Mouse (Mus musculus) hematopoietic stem cell, adult 5-6 weeks (primary cell): ENCODE data around the gene Gm26657. TPM values are rescaled to one million over a fixed set of nuclear protein-coding genes. Genes with fewer than 3 reads are reported as not detected.

Experiments
- ATAC-seq, 2 experiments: fragments of 125-278 bp in 1 of 2; replicated peaks in 1 of 2; 2 replicates each; pipeline ENCODE4 v1.8.0; 2016 to 2017; ENCODE audit warnings: inconsistent platforms in 2 of 2, mild to moderate bottlenecking in 2 of 2, moderate number of reproducible peaks in 2 of 2, low read depth in 1 of 2, moderate TSS enrichment in 1 of 2; ENCODE audit not compliant: low FRiP score in 2 of 2, poor library complexity in 2 of 2, severe bottlenecking in 2 of 2, insufficient read depth in 1 of 2, low TSS enrichment in 1 of 2
- total RNA-seq: library from RNA; stranded (forward); fragments of 172-1452, 232-1000 nt; gene quantifications from 2 replicates; pipeline ENCODE4 v1.2.3, GENCODE M21; 2017

The Gm26657 gene
- not detected in 2 replicates for total RNA-seq

- ATAC-seq: no peak
Observed at GRCm38 (mm10) chr4:56740020-56740485, at the start of gene Gm26657. Gene Gm26657 (plus strand): TSS chr4:56740070.

- ATAC-seq: no peak
Observed at GRCm38 (mm10) chr4:56696401-56696800, 43.5 kb upstream of the Gm26657 start.

- ATAC-seq: no peak
Observed at GRCm38 (mm10) chr4:56698671-56699070, 41.2 kb upstream of the Gm26657 start.

GRCm38 (mm10) chr4:56702234-56702633 lies 37.6 kb upstream of the Gm26657 start:
- ATAC-seq: no peak

- no peak for ATAC-seq
Observed at GRCm38 (mm10) chr4:56713155-56713554, 26.7 kb upstream of the Gm26657 start.

- no peak for ATAC-seq
Observed at GRCm38 (mm10) chr4:56716801-56717200, 23.1 kb upstream of the Gm26657 start.

- no peak for ATAC-seq
Observed at GRCm38 (mm10) chr4:56717932-56718331, 21.9 kb upstream of the Gm26657 start.

- ATAC-seq: no peak
Observed at GRCm38 (mm10) chr4:56718573-56719442, 21.1 kb upstream of the Gm26657 start.

- no peak for ATAC-seq
Observed at GRCm38 (mm10) chr4:56719456-56719855, 20.4 kb upstream of the Gm26657 start.

GRCm38 (mm10) chr4:56720403-56720802 lies 19.5 kb upstream of the Gm26657 start:
- ATAC-seq: no peak

- 0 out of 4 replicates have a peak, but pooled peaks have one; percentile 32 to 45 for ATAC-seq
Observed at GRCm38 (mm10) chr4:56721469-56721868, 18.4 kb upstream of the Gm26657 start.

- no peak for ATAC-seq
Observed at GRCm38 (mm10) chr4:56722346-56722745, 17.5 kb upstream of the Gm26657 start.

- ATAC-seq: no peak
Observed at GRCm38 (mm10) chr4:56723237-56723636, 16.6 kb upstream of the Gm26657 start.

- no peak for ATAC-seq
Observed at GRCm38 (mm10) chr4:56725839-56726238, 14.0 kb upstream of the Gm26657 start.

- ATAC-seq: no peak
Observed at GRCm38 (mm10) chr4:56740611-56741010, 741 bp downstream of the Gm26657 start.

- ATAC-seq: no peak
Observed at GRCm38 (mm10) chr4:56741041-56741493, 1.2 kb downstream of the Gm26657 start, which contains the start of gene Actl7b. Gene Actl7b (minus strand): TSS chr4:56741443.

GRCm38 (mm10) chr4:56742698-56743097 lies 2.8 kb downstream of the Gm26657 start:
- no peak for ATAC-seq

- no peak for ATAC-seq
Observed at GRCm38 (mm10) chr4:56743363-56744195, 3.7 kb downstream of the Gm26657 start, which contains the start of gene Actl7a. Gene Actl7a (plus strand): TSS chr4:56743413.
